Mouse (Mus musculus) embryonic facial prominence, embryonic 13.5 days (tissue): Measurements from ENCODE around the gene Gm5737. TPM values are rescaled to one million over a fixed set of nuclear protein-coding genes. Genes with fewer than 3 reads are reported as not detected.

Experiments
- ATAC-seq: fragments of 200-750 bp; cut with Nextera tagmentation; 2 replicates; pipeline ENCODE4 v1.8.0; 2017; ENCODE audit warnings: low read depth; ENCODE audit not compliant: insufficient number of reproducible peaks, insufficient read depth, low FRiP score, low TSS enrichment
- H3K27ac ChIP-seq: fragments of 300-500 bp; sonication (generic); 2 replicates; pipeline ENCODE4 v1.5.1; 2015; ENCODE audit warnings: moderate library complexity, mild to moderate bottlenecking, inconsistent platforms
- H3K27me3 ChIP-seq: fragments of 300-500 bp; sonication (generic); 2 replicates; pipeline ENCODE4 v1.6.1; 2015; ENCODE audit warnings: mild to moderate bottlenecking, inconsistent platforms
- H3K36me3 ChIP-seq: fragments of 300-500 bp; sonication (generic); 2 replicates; pipeline ENCODE4 v1.6.1; 2015; ENCODE audit warnings: mild to moderate bottlenecking, inconsistent platforms
- H3K4me1 ChIP-seq: fragments of 300-500 bp; sonication (generic); 2 replicates; pipeline ENCODE4 v1.6.1; 2015; ENCODE audit warnings: inconsistent platforms
- H3K4me2 ChIP-seq: fragments of 300-500 bp; sonication (generic); 2 replicates; pipeline ENCODE4 v1.6.1; 2015; ENCODE audit warnings: moderate library complexity, mild to moderate bottlenecking, inconsistent platforms
- H3K4me3 ChIP-seq: fragments of 300-500 bp; sonication (generic); 2 replicates; pipeline ENCODE4 v1.5.1; 2015; ENCODE audit warnings: mild to moderate bottlenecking, inconsistent platforms
- H3K9ac ChIP-seq: fragments of 300-500 bp; sonication (generic); 2 replicates; pipeline ENCODE4 v1.6.1; 2015; ENCODE audit warnings: mild to moderate bottlenecking, inconsistent platforms
- H3K9me3 ChIP-seq: fragments of 300-500 bp; sonication (generic); 2 replicates; pipeline ENCODE4 v1.6.1; 2016; ENCODE audit warnings: inconsistent platforms
- WGBS: fragments of 180-500 bp; shearing (Covaris S2); methylation state at CpG from one replicate; pipeline ENCODE4 v1.1.7; 2015; ENCODE audit warnings: mixed read lengths; 5-methylcytosine and 5-hydroxymethylcytosine counted together
- polyA plus RNA-seq: library from polyadenylated mRNA; unstranded; fragments of >200 nt; fragmentation: Nextera tagmentation; extraction: Ambion mirVana; gene quantifications from 2 replicates; pipeline ENCODE4 v1.2.1, GENCODE M21; 2015

Gene Gm5737
- polyA plus RNA-seq, 1 experiment from 2014 or later = not detected

- 2% methylated on average over 16 of the region's 16 CpGs for WGBS
- no peak for ATAC-seq
Observed at GRCm38 (mm10) chr7:120843852-120844435, 31.8 kb downstream of the Gm5737 start.

DNA sequence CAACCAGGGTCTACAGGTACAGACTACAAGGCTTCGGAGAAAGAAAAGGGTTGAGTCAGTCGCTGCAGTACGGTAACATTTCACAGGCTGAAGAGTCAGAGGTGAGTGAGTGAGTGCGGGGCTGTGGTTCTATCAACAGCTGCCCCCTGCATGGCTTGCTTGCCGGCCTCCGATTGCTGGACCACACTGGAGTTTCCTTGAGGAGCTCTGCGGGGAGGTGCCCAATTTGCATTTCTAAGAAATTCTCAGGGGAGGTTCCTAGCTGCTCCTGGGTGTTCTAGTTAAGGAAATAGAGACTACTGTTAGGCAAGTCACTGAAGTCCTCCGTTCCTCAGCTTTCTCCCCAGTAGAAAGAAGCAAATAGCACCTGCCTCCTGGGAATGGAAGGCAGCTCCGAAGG lies 32.5 kb downstream of the Gm5737 start:
- no peak for ATAC-seq
- Histone ChIP-seq H3K27ac (no peak overlapping the region; the same call in 1 of the 2 replicates), H3K4me2 (peak overlapping the region; percentile 78), H3K9me3 (no peaks in the 10 kb centered on the region), H3K4me1 (peaks cover 24% of the 10 kb centered on the region), H3K4me3 (peak overlapping the region; percentile 81), H3K36me3 (no peaks in the 10 kb centered on the region), H3K27me3 (no peaks in the 10 kb centered on the region), H3K9ac (peak overlapping the region; percentile 86)
- 12% methylated on average over 9 of the region's 9 CpGs for WGBS

More at GRCm38 (mm10) chr7:120843852-120844435, 31.8 kb downstream of the Gm5737 start:
- no peaks in the 10 kb centered on the region for H3K36me3 ChIP-seq
- no peaks in the 10 kb centered on the region for H3K27me3 ChIP-seq
- H3K27ac ChIP-seq = peak overlapping the region; percentile 98
- peak overlapping the region; percentile 81 for H3K4me3 ChIP-seq
- H3K9me3 ChIP-seq = no peaks in the 10 kb centered on the region
- peaks cover 24% of the 10 kb centered on the region for H3K4me1 ChIP-seq
- H3K9ac ChIP-seq = peak overlapping the region; percentile 86
- peak overlapping the region; percentile 78 for H3K4me2 ChIP-seq

- Histone ChIP-seq H3K4me3 (no peak overlapping the region), H3K27ac (no peak overlapping the region), H3K4me1 (peaks cover 42% of the 10 kb centered on the region), H3K4me2 (no peak overlapping the region), H3K9ac (no peak overlapping the region), H3K27me3 (no peaks in the 10 kb centered on the region), H3K36me3 (peaks cover 3% of the 10 kb centered on the region; the same call in 1 of the 2 replicates), H3K9me3 (no peaks in the 10 kb centered on the region)
- ATAC-seq = no peak
- 84% methylated on average over 3 of the region's 3 CpGs for WGBS
Observed at GRCm38 (mm10) chr7:120848831-120849512, 36.8 kb downstream of the Gm5737 start.

- H3K27ac ChIP-seq = no peak overlapping the region
- H3K4me2 ChIP-seq = no peak overlapping the region
- no peak for ATAC-seq
- peaks cover 30% of the 10 kb centered on the region for H3K4me1 ChIP-seq
- H3K36me3 ChIP-seq = peaks cover 3% of the 10 kb centered on the region; the same call in 1 of the 2 replicates
- no peak overlapping the region for H3K4me3 ChIP-seq
- no peaks in the 10 kb centered on the region for H3K27me3 ChIP-seq
- no peaks in the 10 kb centered on the region for H3K9me3 ChIP-seq
- WGBS = 95% methylated on average over 3 of the region's 3 CpGs
- H3K9ac ChIP-seq = no peak overlapping the region
Observed at GRCm38 (mm10) chr7:120850165-120850564, 38.0 kb downstream of the Gm5737 start.

DNA sequence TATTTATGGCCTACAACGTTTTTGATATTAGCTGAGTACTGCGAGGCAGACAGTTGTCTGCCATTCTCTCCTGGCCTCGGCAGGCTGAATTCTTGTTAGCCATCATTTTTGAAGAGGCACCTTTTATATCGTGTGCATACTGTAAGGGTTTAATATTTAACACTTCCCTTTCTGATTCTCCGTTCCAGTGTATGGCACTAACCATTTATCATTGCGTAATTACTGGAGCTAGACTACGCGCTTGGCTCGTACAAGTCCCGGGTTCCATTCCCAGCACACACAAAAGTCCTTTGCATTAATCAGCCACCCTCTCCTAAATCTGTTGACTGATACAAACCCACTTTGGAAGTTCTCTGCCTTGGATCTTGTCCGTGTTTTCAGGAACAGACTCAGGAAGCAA lies 47.7 kb downstream of the Gm5737 start:
- Histone ChIP-seq H3K27ac (no peak overlapping the region), H3K9ac (no peak overlapping the region), H3K27me3 (no peaks in the 10 kb centered on the region), H3K9me3 (no peaks in the 10 kb centered on the region), H3K4me1 (peaks cover 40% of the 10 kb centered on the region), H3K36me3 (peaks cover 19% of the 10 kb centered on the region), H3K4me2 (no peak overlapping the region), H3K4me3 (no peak overlapping the region)
- no peak for ATAC-seq
- WGBS = 88% methylated on average over 11 of the region's 11 CpGs

- 48% methylated on average over 10 of the region's 10 CpGs for WGBS
- no peak overlapping the region for H3K9ac ChIP-seq
- peaks cover 51% of the 10 kb centered on the region for H3K4me1 ChIP-seq
- H3K4me2 ChIP-seq = no peak overlapping the region
- no peaks in the 10 kb centered on the region for H3K9me3 ChIP-seq
- no peaks in the 10 kb centered on the region for H3K27me3 ChIP-seq
- H3K4me3 ChIP-seq = no peak overlapping the region
- H3K27ac ChIP-seq = no peak overlapping the region
- ATAC-seq = no peak
- H3K36me3 ChIP-seq = peaks cover 19% of the 10 kb centered on the region
Observed at GRCm38 (mm10) chr7:120860799-120861487, 48.8 kb downstream of the Gm5737 start.

- peaks cover 57% of the 10 kb centered on the region for H3K4me1 ChIP-seq
- H3K27me3 ChIP-seq = no peaks in the 10 kb centered on the region
- peaks cover 19% of the 10 kb centered on the region for H3K36me3 ChIP-seq
- 34% methylated on average over 2 of the region's 2 CpGs for WGBS
- no peak overlapping the region for H3K9ac ChIP-seq
- no peak for ATAC-seq
- H3K9me3 ChIP-seq = no peaks in the 10 kb centered on the region
- H3K4me3 ChIP-seq = no peak overlapping the region
- H3K4me2 ChIP-seq = no peak overlapping the region
- peak overlapping the region; percentile 14; the same call in 1 of the 2 replicates for H3K27ac ChIP-seq
Observed at GRCm38 (mm10) chr7:120861488-120862047, 49.4 kb downstream of the Gm5737 start.

- Histone ChIP-seq H3K9me3 (no peaks in the 10 kb centered on the region), H3K9ac (no peak overlapping the region), H3K4me3 (no peak overlapping the region), H3K27me3 (no peaks in the 10 kb centered on the region), H3K4me2 (peak overlapping the region; percentile 38; the same call in 1 of the 2 replicates), H3K4me1 (peaks cover 63% of the 10 kb centered on the region), H3K27ac (peak overlapping the region; percentile 74), H3K36me3 (peaks cover 19% of the 10 kb centered on the region)
- WGBS = 14% methylated on average over 3 of the region's 3 CpGs
- no peak for ATAC-seq
Observed at GRCm38 (mm10) chr7:120862196-120862595, 50.0 kb downstream of the Gm5737 start.

GRCm38 (mm10) chr7:120862626-120863025 lies 50.5 kb downstream of the Gm5737 start:
- peaks cover 19% of the 10 kb centered on the region for H3K36me3 ChIP-seq
- H3K27ac ChIP-seq = peak overlapping the region; percentile 74
- 0 out of 2 replicates have a peak, but pooled peaks have one; percentile 38 for ATAC-seq
- H3K4me2 ChIP-seq = peak overlapping the region; percentile 38
- no peak overlapping the region for H3K9ac ChIP-seq
- no peaks in the 10 kb centered on the region for H3K9me3 ChIP-seq
- WGBS = 22% methylated on average over 7 of the region's 7 CpGs
- no peaks in the 10 kb centered on the region for H3K27me3 ChIP-seq
- peaks cover 67% of the 10 kb centered on the region for H3K4me1 ChIP-seq
- H3K4me3 ChIP-seq = no peak overlapping the region

DNA sequence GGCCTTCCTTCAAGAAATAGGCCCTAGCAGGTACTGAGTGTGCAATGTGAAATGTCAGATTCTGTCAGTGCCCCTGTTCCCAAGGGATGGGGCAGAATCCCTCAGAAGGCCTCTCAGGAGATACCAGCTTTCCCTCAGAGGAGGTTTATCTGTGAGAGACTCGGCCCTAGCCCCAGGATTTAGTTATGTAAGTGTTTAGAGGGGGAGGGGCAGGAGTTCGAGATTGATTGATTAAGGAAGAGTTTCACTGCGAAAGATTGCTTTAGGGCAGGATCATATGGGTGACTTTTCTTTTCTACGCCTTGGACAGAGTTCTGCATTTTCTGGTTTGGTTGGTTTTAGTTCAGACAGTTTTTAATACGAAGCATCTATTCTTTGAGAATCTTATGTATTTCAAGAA lies 51.3 kb downstream of the Gm5737 start:
- H3K4me3 ChIP-seq = no peak overlapping the region
- ATAC-seq = no peak
- no peaks in the 10 kb centered on the region for H3K27me3 ChIP-seq
- H3K36me3 ChIP-seq = peaks cover 12% of the 10 kb centered on the region
- peaks cover 67% of the 10 kb centered on the region for H3K4me1 ChIP-seq
- H3K27ac ChIP-seq = peak overlapping the region; percentile 74
- H3K9me3 ChIP-seq = no peaks in the 10 kb centered on the region
- peak overlapping the region; percentile 38 for H3K4me2 ChIP-seq
- 13% methylated on average over 5 of the region's 5 CpGs for WGBS
- no peak overlapping the region for H3K9ac ChIP-seq

DNA sequence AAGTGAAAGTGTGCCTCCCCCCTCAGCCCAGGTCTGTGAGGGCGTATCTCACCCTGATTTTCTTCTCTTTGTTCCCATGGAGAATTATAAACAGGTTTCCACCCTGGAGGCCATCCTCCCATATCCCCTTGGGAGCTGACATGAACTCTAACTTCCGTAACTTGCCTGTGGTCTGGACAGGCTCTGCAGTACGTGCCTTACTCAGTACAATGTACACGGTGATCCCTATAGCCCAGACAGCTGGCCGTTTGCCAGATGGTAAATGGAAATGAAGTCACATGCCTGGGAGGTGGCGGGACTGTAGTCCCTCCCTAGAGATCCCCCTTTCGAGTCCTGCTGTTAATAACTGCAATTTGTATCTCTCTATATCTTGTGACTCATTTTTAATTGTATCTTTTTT lies 52.9 kb downstream of the Gm5737 start:
- no peaks in the 10 kb centered on the region for H3K9me3 ChIP-seq
- WGBS = 4% methylated on average over 7 of the region's 7 CpGs
- ATAC-seq = 0 out of 2 replicates have a peak, but pooled peaks have one; percentile 62
- H3K9ac ChIP-seq = no peak overlapping the region
- peaks cover 78% of the 10 kb centered on the region for H3K4me1 ChIP-seq
- no peaks in the 10 kb centered on the region for H3K36me3 ChIP-seq
- 0 out of 2 replicates have a peak overlapping the region, but pooled peaks have one; percentile 2 for H3K4me3 ChIP-seq
- H3K27me3 ChIP-seq = no peaks in the 10 kb centered on the region
- H3K27ac ChIP-seq = peak overlapping the region; percentile 65
- H3K4me2 ChIP-seq = peak overlapping the region; percentile 40
